Mouse (Mus musculus) right cerebral cortex, postnatal 10 days (tissue): Measurements from ENCODE around the gene Sept5.

Source experiments
- DNase-seq, 2 experiments: peaks; one replicate each; pipeline ENCODE4 v3.0.0; 2021; ENCODE audit warnings: low spot score in 2 of 2

The Sept5 gene

DNA sequence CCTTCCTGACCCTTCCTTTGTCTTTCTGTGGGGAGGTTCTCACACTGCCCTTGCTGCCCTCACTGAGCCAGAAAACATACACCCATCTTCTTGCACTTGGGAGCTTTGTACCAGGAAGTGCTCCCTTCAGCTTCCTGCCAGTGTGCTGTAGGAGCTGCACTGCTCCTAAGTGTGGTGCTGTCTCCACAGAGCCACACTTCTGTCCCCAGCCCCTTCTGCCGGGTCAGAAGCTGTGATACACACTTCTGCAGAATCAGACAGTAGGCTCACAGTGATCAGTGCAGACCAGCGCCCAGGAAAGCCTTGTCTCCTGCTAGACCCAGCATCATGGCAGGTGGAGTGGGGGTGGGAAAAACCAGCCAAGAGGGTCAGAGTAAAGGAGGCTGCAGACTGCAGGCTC is 3.1 kb upstream of the Sept5 start:
- DNase-seq: no peak

DNA sequence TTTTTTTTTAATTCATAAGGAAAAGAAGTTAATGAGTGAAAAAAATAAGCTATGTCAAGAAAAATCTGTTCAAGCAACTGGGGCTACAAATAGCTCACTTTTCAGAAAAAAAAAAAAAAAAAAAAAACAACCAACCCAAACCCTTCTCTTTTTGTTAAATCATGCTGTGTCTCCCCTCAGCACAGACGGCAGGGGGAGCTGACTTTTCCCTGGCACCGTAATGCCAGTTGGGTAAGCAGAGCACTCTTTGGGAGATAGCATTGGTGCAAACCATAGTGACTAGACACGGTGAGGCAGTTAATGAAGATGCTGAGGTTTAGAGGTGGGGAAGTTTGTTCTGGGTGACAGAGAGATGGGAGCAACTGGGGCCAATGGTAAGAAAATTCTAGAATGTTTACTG is 2.3 kb upstream of the Sept5 start:
- DNase-seq: peak; percentile 57 to 61

GRCm38 (mm10) chr16:18631141-18631540 is 1.4 kb upstream of the Sept5 start:
- peak in 1 of 2 experiments; percentile 22 for DNase-seq

- DNase-seq: no peak
Observed at GRCm38 (mm10) chr16:18630291-18630690, 537 bp upstream of the Sept5 start.

- DNase-seq: no peak
Observed at GRCm38 (mm10) chr16:18628948-18629340, 810 bp downstream of the Sept5 start.

GRCm38 (mm10) chr16:18628206-18628947 is 1.4 kb downstream of the Sept5 start:
- peak; percentile 43 to 56 for DNase-seq

- peak; percentile 52 to 65 for DNase-seq
Observed at GRCm38 (mm10) chr16:18627163-18627562, 2.6 kb downstream of the Sept5 start.

- peak; percentile 88 for DNase-seq
Observed at GRCm38 (mm10) chr16:18626376-18626878, 3.3 kb downstream of the Sept5 start, which contains the start of gene Gm49601. Gene Gm49601 (minus strand): TSS chr16:18626427.

DNA sequence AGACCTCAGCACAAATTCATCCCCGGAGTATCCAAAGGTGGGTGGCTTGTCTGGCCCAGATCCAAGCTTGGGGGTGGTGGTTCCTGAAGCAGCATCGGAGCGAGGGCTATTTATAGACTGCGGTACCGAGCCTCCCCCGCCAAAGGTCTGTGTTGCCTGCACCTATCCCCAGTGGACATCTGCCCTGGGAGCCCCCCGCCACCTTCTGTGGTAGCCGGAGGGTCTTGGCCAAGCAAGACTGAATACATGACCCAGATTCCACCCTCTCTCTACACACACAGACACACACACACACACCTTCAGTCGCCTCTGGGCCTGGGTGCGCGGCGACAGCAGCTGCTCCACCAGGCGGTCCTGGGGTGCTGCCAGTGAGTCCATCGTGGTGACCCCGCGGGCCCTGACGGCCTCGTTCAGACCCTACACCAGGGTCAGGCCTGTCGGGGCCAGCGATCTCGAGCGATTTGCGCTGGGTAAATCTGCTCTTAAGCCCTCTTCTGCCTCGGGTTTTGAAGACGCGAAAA is 3.9 kb downstream of the Sept5 start:
- DNase-seq: peak; percentile 81 to 86

- peak; percentile 39 to 53 for DNase-seq
Observed at GRCm38 (mm10) chr16:18625097-18625496, 4.7 kb downstream of the Sept5 start.

DNA sequence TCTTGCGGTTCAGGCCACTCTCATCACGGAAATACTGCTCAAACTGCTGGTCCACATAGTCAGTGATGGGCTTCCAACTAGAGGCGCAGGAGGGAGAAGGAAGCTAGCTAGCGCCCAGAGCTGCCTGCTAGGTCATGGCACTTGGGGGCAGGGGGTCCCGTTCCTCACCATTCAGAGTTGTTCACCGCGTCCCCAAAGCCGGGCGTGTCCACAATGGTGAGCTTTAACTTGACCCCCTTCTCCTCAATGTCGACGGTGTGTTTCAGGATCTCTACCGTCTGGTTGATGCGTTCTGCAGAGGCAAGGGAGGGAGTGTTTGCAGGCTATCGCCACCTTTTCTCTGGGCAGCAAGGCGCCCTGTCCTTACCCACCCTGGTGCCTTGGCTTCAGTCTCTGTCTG is 5.1 kb downstream of the Sept5 start:
- DNase-seq: peak in 1 of 2 experiments; percentile 42

DNA sequence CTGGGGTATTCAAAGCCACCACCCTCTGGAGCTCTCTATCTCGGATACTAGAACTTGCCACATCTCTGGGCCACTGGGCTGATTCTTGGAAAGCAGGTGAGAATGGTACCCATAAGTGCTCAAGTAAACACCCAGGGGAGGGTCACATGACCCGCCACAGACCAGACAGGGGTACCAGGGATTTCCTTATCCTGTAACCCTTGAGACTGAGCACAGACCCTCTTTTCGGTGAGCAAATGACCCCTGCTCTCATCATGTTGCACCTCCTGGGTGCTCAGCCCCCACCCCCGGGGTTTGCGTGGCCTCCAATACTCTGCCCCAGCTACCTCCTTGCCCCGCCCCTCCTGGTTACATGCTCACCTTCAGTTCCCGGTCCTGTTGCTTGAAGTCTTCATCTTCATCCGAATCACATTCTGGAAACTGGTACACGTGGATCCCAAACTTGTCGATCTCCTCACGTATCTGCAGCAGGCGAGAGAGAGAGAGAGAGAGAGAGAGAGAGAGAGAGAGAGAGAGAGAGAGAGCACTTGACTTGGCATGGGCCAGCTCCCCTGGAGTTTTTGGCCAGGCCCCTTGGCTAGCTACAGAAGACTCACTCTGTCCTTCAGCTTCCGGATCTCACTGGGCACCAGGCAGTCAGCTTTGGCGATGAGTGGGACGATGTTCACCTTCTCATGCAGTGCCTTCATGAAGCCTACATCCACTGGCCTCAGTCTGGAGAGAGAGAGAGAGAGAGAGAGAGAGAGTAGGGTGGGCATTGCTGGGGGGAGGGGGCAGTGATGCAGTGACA is 5.8 kb downstream of the Sept5 start:
- peak; percentile 46 to 50 for DNase-seq

- DNase-seq: peak; percentile 42 to 47
Observed at GRCm38 (mm10) chr16:18622916-18623750, 6.6 kb downstream of the Sept5 start.

DNA sequence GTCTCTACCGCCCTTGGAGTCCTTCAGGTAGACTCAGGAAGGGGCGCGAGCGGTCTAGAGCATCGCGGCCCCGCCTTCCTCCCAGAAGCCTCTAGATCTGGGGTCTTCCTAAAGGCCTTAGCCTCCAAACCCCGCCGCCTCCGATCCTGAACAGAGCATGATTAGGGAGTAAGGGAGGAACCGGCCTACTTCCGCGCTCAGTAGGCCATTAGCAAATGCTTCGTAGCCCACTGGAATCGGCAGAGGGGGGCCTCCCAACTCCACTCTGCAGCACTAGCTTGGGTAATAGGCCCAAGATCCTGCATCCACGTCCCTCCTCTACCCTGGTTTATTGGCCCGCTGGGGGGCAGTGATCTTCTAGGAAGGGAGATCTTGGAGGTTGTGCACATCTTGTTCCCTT is 7.7 kb downstream of the Sept5 start, which contains the start of gene Gp1bb:
Gene Gp1bb (minus strand): TSS at position 385 of the 400 bp plus-strand sequence.
- DNase-seq: peak in 1 of 2 experiments; percentile 38

DNA sequence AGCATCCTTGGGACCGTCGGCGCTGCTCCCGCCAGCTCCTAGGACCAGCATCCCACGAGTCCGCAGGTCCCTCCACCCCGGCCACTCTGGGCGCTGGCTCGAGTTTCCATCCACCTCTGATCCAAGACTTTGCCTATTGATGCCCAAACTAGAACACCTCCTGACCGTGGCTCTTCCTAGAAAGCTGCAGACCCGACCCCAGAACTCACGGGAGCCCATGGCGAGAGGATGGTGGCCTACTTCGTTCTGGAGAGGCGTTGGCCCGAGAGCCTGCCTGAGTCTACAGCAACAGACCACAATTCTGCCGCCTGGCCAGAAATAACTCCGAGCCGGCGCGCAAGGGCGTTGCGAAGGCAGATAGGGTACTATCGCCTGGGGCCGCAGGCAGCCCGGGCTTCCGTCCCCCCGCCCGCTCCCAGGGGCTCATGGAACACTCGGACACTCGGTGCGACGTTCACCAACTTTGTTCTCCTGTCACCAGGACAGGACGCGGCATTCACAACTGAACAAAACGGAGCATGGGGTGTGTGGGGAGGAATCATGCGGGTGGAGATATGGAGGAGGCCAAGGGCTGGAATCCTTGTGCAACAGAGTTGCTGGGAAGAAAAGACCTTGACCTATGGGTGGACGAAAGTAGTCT is 8.3 kb downstream of the Sept5 start:
- peak; percentile 65 to 69 for DNase-seq

- DNase-seq: peak; percentile 67 to 76
Observed at GRCm38 (mm10) chr16:18620601-18621361, 9.0 kb downstream of the Sept5 start.

DNA sequence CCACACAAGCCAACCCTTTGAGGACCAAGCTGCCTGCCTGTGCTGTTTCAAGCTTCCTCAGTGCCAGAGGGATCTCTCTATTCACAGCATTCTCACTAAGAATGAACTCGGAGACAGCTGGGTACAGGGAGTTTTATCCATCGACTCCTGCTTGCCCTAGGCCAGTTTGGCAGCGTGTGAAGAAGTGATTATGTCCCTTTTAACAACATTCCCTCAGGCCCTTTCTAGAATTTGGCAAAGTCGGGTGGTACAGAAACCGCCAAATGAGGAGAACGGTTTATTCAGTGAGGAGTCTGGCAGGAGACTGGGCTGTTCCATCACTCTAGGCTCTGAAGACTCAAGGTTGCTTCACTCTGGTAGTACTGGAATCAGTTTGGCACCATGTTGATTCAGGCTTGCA is 9.6 kb downstream of the Sept5 start:
- DNase-seq: peak; percentile 48 to 65

DNA sequence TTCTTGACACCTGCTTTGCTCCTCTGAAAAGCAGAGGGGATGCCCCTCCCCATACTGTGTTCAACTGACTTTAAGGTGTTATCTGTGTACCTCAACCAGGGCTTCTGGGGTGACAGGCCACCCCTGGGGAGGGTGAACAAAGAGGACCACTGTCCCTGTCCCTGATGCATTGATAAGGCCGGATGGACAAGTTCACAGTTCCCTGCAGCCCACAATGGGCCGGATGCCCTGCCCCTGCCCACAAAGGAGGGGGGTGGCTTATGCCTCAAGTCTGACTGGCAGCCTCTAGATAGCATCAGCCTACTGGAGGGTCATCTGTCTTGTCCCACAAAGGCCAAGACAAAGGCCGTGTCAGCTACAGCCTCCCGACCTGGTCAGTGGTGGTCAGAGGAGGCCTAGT is 10.6 kb downstream of the Sept5 start:
- DNase-seq: peak in 1 of 2 experiments; percentile 46

DNA sequence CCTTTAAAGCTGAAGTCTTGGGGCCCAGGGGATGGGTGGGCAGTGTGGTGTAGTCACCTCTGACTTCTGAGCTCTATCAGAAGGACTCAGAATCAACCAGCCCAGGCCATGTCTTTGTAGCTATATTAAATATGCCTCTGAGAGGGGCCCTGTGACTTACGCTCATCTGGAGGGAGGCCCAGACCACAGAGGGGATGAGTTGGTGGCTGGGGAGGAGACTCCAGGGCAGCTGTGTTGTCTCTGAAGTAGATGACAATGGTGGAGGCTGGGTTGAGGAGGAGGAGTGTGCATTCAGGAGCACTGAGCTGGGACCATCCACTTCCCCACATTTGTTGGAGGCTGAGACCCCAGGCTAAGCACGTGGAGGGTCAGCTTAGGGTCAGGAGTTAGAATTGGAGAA is 11.5 kb downstream of the Sept5 start:
- DNase-seq: no peak
